Mouse (Mus musculus) erythroid progenitor cell, adult 5-6 weeks (primary cell): ENCODE results near the gene Tssk6. TPM values are rescaled to one million over a fixed set of nuclear protein-coding genes. Genes with fewer than 3 reads are reported as not detected.

Experiments used
- ATAC-seq: replicated peaks from 2 replicates; pipeline ENCODE4 v1.8.0; 2016; ENCODE audit warnings: moderate number of reproducible peaks, mild to moderate bottlenecking, moderate TSS enrichment, inconsistent platforms; ENCODE audit not compliant: poor library complexity, low FRiP score, severe bottlenecking
- total RNA-seq, 2 experiments: library from RNA; stranded (forward) in 1 of 2; stranded (reverse) in 1 of 2; fragments of 150-400 nt in 1 of 2; fragments of 186-747, 209-891 nt in 1 of 2; gene quantifications; 2 replicates each; pipeline versions ENCODE4 v1.2.3 to v1.2.4; 2015 to 2017; ENCODE audit warnings: low replicate concordance in 2 of 2

Gene Tssk6
- total RNA-seq (2015; ENCODE audit: low replicate concordance) (not detected in 2 replicates), total RNA-seq (2017; ENCODE audit: low replicate concordance) (not detected in 2 replicates)

GRCm38 (mm10) chr8:69902163-69903062, at the start of gene Tssk6, which contains the start of the genes Ndufa13 and Yjefn3:
Tssk6 (plus strand) TSS chr8:69902184.
Ndufa13 (minus strand) TSS chr8:69902558.
Yjefn3 (minus strand) TSS chr8:69902712.
- peak; percentile 7; the same call in 1 of the 2 replicates for ATAC-seq

- ATAC-seq = no peak
These were observed 48.1 kb upstream of the Tssk6 start for GRCm38 (mm10) chr8:69853869-69854268.

DNA sequence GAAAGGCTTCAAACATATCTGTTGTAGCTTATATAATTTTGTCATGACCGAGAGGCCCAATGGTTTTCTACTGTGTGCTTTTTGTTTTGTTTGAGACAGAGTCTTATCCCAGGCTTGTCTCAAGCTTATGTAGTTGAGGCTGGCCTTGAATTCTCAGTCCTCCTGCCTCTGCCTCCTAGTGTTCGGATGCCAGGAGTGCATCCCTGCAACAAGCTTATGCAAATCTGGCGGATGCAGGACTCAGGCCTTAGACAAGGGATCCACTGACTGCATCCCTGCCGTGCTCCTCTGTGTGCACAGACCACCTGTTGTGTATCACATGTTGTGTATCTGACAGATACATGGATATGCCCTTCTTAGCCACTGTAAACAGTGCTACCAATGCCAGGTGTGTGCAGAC, 41.2 kb upstream of the Tssk6 start:
- ATAC-seq = no peak

- ATAC-seq = no peak
These were observed 40.7 kb upstream of the Tssk6 start for GRCm38 (mm10) chr8:69861251-69861650.

DNA sequence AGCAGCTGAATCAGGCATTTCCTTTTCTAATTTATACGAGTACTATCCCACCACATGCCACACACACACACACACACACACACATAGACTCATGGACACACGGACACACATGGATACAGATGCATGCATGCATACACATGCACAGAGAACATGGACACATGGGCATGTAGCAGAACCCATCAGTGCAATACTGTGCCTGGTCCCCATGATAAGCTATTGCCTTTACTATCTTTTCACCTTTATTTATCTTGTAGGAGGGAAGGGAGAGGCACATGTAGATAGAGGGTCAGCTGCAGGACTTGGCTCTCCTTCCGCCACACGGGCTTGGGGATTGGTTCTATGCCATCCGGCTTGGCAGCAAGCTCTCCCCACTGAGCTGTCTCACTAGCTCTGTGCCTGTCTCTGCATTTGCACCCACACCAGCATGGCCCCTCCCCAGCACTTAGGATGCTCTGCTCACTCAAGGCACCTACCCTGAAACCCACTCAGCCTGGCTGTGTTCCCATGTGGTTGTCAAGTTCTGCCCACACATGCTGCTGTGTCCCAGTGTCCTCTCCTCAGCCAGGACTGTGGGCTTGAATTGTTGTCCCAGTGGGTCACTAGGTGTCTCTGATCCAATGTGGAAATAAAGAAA, 38.5 kb upstream of the Tssk6 start:
- ATAC-seq = peak; percentile 37; the same call in 1 of the 2 replicates

- peak; percentile 80 for ATAC-seq
These were observed 37.8 kb upstream of the Tssk6 start for GRCm38 (mm10) chr8:69864180-69864579.

DNA sequence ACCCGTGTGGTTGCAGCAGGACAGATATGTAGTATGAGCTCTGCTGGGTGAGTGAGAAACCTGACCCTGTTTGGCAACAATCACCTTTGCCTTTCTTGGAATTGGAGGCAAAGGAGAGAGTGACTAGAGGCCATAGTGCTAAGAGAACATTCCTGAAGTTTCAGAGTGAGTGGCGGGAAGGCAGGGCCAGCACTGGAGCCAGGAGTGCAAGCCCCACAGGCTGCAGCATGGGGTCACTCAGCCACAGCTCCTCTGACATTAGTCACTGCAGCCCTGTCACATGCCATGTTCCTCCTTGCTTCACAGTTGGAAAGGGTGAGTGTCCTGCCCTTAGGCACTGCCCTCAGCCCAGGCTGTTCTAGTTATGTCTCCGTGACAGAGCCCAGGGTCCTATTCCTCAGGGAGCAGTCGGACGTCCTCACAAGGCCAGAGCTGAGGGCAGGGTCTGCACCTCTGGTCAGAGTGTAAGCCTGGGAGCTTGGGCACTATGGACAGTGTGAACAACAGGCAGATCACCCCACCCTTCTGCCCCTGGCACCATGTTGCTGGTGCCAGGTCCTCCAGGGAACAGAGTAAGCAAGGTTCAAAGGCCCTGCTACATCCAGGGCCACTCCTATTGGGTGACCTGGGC, 34.2 kb upstream of the Tssk6 start:
- ATAC-seq = no peak

GRCm38 (mm10) chr8:69870003-69870765, 31.8 kb upstream of the Tssk6 start:
- no peak for ATAC-seq

GRCm38 (mm10) chr8:69870907-69871306, 31.1 kb upstream of the Tssk6 start:
- ATAC-seq = no peak

GRCm38 (mm10) chr8:69874155-69874554, 27.8 kb upstream of the Tssk6 start:
- peak; percentile 49; the same call in 1 of the 2 replicates for ATAC-seq

DNA sequence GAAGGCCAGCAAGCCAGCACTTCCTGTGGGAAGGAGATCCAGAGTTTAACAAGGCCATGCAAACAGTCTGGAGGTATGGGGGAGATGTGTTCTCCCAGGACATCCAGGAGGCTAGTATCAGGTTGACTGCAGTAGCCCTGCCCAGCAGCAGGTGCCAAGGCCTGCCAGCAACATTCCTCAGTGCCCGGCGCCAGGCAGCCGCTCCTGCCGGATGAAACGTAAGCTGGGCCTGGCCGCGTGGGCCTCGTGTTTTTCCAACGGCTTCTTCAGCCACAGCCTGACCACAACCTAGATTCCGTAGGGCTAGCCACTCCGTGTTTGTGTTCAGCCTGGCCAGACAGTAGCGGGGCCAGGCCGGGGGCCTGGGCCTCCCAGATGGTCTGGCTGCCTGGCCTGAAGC, 27.3 kb upstream of the Tssk6 start:
- ATAC-seq = no peak

DNA sequence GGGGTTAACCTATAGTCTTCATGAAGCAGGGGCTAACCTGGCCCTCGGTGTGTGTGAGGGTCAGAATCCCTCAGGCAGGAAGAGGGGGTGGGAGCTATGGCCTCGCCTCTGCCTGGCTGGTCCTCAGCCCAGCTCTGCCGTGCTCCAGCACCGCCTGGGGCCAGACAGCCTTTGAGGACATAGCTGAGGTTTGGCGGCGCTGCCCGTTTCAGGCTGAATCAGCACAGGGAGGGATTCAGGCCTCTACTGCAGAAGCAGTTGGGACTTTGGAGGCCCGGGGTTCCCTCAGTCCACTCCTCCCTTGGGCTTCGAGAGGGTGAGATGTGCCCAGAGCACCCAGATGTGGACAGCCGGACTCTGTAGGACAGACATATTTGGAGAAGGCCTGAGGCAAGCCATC, 25.9 kb upstream of the Tssk6 start:
- no peak for ATAC-seq

DNA sequence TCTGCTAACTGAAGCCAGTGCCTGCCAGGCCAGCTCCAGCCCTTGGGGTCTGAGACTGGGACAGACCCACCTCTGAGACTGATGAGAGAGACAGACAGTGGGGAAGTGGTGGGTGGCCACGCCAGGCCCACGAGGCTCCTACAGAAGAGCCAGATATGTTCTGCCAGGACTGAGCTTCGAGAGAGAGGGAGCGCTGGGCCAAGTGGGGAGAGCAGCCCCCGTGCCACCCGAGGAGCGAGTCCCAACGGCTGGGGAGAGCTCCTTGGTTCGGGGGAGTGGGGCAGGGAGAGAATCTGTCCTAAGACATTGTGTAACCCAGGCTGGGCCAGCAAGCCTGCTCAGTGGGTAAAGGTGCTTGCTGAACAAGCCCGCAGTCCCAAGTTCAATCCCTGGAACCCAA, 25.0 kb upstream of the Tssk6 start:
- ATAC-seq = no peak

DNA sequence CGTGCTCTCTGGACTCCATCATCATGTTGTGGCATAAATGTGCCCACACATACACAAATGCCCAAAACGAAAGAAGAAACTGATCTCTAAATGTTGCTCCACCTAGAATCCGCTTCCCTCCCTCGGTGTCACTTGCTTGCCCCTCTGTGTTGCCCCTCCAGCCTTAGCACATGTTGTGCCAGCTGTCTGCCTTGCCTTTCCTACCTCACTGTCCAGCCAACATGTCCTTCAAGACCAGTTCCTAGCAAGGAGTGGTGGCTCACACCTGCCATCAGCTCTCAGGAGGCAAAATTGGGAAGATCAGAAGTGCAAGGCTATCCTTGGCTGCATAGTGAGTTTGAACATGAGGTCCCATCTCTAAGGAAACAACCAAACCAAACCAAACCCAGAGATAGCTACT, 24.6 kb upstream of the Tssk6 start:
- ATAC-seq = no peak

- ATAC-seq = no peak
These were observed 24.0 kb upstream of the Tssk6 start for GRCm38 (mm10) chr8:69877992-69878391.

GRCm38 (mm10) chr8:69879678-69880077, 22.3 kb upstream of the Tssk6 start:
- ATAC-seq = no peak

- ATAC-seq = no peak
These were observed 21.1 kb upstream of the Tssk6 start for GRCm38 (mm10) chr8:69880841-69881240.

DNA sequence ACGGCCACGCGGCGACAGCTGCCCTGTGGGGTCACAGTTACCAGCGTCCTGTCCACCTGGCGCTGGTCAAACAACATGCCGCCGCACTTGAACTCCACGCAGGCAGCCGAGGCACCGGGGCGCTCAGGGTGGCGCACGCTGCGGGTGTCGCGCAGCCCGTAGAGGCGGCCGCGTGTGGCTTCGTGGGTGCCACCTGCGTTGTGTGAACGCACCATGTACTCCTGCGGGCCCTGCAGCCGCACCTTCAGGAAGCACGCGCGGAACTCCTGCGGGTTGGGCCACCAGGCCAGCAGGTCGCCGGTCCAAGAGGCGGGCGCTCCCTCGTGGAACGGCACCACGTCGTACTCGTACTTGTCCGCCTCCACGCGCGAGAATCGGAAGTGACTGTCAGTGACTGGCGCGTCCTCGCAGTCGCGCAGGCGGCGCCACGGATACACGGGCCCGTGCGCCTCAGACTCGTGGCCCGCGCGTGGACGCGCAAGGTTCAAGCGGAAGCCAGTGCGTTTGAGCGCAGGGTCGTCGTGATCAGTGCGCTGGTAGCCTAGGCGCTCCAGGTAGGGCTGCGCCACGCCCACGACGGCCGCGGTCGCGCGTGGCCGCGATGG, 20.6 kb upstream of the Tssk6 start:
- no peak for ATAC-seq

GRCm38 (mm10) chr8:69882021-69882756, 19.8 kb upstream of the Tssk6 start:
- ATAC-seq = no peak
